Mouse (Mus musculus): Measurements from ENCODE around the gene Fa2h.

Fa2h gene

DNA sequence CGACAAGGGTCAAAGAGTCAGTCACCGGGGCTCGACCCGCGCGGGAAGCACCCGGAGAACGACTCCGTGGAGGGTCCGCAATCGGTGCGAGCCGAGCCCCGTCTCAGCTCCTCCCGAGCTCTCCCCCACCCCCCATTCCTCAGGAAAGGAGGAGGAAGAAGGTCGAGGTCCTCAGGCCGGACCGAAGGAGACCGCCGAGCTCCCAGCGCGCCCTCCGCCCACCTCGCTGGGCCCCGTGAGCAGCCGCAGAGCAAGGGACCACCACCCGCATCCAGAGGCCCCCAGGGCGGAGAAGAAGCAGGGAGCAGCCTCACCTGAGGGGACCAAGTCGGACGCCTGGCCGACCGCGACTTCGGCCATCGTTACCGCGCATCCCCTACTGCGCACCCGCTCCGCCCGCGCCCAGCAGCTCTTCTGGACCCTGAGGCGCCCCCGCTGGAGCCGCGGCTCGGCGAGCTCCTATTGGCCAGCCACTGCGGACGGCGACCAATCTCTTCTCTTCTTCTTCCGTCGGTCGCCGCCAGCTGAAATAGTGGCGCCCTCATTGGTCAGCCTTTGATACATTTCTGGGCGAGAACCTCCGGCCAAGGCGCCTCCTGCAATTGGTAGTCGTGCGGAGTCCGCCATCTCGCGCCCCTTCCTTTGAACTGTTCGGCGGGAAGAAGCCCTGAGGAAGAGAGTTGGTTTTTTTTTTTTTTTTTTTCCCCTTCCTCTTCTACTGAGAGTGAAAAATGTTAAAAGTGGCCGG is 93.6 kb downstream of the Fa2h start, which contains the start of gene Rfwd3:
Gene Rfwd3, minus strand, starts transcription at position 402 of the 748 bp plus-strand sequence.
- peak; percentile 100 for DNase-seq (ENCODE audit: low spot score)

DNA sequence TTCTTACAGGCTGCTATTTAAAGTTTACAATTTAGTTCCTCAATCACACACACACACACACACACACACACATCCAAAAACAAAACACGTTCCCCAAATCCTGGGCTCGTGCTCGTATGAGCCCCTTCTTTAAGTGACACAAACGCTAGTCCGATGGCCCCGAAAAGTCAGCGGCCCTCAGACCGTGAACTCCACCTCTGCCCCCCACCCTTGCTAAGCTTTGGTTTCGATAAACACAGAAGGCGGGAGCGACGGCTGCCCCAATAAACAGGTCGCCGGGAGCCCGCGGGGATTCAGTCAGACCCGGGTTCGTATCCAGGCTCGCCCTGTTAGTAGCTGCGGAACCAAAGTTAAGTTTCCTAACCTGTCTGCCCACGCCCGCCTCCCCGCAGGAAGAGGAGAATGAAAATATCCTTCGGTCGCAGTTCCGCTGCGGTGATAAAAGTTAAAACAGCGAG is 94.2 kb downstream of the Fa2h start:
- peak; percentile 60 for DNase-seq (ENCODE audit: low spot score)

DNA sequence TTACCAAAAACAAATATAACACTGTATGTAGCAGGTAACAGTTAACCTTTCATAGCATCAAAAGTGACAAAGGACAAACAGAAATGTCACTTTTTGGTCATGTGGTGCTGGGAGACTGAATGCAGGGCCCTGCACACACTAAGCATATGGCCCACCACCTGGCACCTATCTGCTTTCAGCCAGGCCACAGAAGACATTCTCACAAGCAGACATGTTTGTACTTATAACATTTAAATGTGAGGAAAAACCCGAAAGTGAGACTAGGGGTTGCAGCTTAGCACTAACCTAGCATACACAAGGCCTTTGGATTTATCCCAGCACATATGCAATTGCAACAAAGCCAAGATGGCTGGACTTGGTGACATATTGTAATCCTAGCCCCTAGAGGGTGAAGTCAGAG is 95.6 kb downstream of the Fa2h start:
- DNase-seq (ENCODE audit: low spot score): peak; percentile 24
